Mouse (Mus musculus) thymus, adult 2 months (tissue): Measurements from ENCODE around the gene Phlda1.

Source experiments
- CTCF ChIP-seq: fragments of 200-500 bp; IDR thresholded peaks from 2 replicates; pipeline ENCODE4 v1.5.1; 2012; ENCODE audit warnings: mild to moderate bottlenecking, control low read depth, low read length, moderate library complexity, borderline replicate concordance; ENCODE audit not compliant: control insufficient read depth, poor library complexity, insufficient read depth; ENCODE audit errors: extremely low read depth
- POLR2A ChIP-seq: fragments of 200-500 bp; IDR thresholded peaks from 2 replicates; pipeline ENCODE4 v1.6.1; 2012; ENCODE audit warnings: mild to moderate bottlenecking, low read length, control low read depth, moderate library complexity; ENCODE audit not compliant: control insufficient read depth, poor library complexity, insufficient read depth; ENCODE audit errors: extremely low read depth

GRCm38 (mm10) chr10:111484079-111484478 lies 22.0 kb upstream of the Phlda1 start:
- TF ChIP-seq POLR2A = no peak
- no peak for TF ChIP-seq CTCF
